Mouse (Mus musculus) kidney, postnatal 4 days (tissue): ENCODE data around the gene Mrm3.
"Not testable (repeated sequence)": the region's sequence is repeated elsewhere in the genome, so short reads cannot be mapped to it uniquely, and the experiment has no call there.

Source experiments
- DNase-seq, 2 experiments: peaks; one replicate each; pipeline ENCODE4 v3.0.0; 2021; ENCODE audit warnings: mixed read lengths in 2 of 2

The Mrm3 gene

DNA sequence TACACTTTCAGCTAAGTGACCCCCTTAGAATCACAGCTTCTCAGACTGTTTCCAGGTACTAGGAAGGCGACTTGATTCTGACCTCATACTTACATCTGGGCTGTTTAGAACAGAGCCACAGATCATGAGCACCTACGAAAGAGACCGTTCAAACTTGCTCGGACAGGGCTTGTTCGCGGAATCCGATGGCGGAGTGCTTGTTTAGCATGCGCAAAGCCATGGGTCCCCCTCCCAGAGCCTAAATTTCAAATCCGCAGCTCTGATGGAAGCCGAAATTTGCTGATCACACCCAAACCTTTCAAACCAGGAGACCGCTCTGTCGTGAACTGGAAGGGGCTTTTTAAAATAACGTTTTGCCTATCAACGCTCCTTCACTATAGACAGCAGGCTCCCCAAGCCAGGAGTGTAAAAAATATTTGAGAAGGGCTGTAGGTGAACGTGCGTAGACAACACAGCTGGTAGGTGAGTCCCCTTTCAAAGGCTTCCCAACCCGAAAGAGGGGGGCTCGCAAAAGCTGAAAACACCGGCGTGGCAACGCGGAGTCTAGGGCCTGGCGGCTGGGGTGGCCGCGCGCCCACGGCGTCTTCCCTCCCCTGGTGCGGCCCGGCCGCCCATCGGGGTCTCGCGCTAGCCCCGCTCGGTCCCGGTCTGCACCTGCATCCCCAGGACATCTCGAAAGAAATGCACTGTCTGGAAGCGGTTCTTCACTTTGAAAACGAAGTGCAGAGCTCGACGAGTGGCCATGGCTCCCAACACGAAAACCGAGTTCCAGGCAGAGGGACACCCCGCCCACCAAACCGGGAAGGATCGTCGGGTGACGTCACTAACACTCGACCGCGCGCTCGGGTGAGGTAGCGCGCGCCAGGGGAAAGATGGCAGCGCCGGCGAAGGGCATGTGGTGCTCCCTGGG, at the start of gene Mrm3, which contains the start of gene Glod4:
Gene Mrm3, plus strand, starts transcription at position 815 of the 910 bp plus-strand sequence.
Gene Glod4, minus strand, starts transcription at position 825 of the 910 bp plus-strand sequence.
- peak; percentile 96 for DNase-seq

DNA sequence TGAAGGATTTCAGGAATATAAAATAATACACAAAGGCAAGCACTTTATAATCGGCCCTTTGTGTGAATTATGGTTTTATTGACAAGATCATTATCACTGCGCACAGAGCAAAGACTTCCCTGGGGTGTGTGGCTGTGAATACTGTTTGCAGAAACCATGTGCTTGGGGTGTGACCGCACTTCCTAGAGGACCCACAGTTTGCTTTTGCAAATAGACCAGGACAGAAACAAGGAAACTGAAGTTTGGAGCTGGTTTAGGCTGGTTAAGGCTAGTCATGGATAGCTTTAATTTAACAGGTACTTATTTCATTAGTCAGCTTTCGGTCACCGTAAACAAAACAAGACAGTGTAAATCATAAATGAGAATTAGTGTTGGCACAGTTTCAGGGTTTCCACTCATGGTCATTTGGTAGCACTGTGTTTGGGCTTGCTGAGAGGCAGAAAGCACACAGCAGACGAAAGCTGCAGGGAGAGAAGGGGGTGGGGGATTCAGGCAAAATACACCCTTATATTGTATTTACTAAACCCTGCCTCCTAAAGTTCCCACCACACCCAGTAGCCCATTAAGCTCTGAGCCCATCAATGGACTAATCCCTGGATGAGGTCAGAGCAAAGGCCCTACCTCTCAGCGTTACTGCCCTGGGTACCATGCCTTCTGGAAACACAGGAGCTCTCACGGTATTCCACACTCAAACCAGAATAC, 47.1 kb upstream of the Mrm3 start:
- DNase-seq: no peak

DNA sequence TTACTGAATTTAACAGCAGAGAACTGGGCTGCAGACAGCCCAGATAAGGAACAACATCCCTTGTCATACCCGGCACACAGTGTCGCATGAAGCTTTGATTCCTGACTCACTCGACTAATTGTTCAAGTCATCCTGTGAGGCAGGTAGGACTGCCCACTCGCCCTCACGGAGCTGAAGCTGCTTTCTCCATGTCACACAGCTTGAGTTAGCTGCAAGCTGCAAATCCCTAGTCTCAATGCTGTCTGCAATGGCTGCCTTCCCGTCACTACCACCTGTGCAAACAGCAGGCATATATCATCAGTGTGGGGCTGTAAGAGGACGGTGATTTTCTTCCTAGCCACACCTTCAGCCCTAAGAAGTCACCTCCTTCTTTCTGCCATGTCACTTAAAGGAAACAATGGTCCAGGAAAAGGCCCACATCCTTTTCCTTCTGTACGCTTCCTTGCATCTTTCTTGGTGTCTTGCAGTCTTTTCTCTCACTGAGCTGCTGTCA, 46.5 kb upstream of the Mrm3 start:
- no peak for DNase-seq

DNA sequence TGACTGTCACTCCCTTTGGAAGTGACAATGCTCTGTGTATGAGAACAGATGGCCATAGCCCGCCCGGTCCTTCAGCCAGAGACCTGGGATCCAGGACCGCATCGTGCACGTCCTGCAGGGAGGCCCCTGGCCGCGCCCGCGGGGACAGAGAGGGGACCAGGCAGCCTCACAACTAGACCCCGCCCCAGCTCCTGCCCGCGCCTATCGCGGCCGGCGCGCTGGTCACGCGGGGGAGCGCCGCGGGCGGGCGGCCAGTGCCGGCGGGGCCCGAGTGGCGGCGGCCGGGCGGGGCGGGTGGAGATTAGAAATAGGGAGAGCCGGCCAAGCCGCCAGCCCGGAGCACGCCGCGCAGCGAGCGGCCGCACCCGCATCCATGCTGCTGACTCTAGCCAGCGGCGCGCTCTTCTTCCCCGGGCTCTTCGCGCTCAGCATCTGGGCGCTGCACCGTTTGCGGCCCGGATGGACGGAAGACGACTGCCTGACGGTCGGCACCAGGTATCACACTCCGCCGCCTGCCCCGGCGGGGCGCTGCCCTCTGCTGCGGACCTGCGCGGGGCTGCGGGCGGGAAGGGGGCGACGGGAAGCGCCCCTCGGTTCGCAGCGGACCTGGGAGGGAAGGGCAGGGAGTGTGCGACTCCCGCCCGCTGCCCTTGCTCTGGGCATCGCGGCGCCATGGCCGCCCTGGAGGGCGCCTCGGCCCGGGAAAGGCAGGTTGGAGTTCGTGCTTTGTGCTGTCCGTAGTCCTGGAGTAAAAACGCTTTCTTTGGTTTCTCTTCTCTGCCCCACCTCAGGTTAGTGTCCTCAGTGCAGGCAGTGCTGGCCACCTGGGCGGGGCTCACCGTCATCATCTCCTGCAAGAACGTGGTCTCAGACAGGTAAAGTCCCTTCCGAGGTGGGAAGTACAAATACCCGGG, 41.5 kb upstream of the Mrm3 start:
- peak; percentile 85 to 92 for DNase-seq

DNA sequence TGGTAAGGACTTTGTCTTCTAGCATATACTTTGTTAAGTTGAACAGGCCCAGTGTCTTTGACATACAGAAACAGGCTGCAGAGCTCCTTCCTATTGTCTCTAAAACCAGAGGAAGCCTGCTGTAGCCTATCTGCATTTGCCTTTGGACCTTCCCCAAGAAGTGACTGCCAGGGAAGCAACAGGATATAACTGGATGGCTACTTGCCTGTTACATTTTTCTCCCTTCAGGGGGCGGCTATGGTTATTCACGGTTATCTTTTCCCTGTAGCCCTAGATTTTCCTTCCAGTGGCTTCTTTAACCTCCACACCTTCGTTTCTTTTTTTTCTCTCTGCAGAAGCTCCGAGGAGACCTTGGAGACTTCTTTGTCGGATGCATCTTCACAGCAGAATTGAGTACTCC, 36.7 kb upstream of the Mrm3 start:
- no peak for DNase-seq

DNA sequence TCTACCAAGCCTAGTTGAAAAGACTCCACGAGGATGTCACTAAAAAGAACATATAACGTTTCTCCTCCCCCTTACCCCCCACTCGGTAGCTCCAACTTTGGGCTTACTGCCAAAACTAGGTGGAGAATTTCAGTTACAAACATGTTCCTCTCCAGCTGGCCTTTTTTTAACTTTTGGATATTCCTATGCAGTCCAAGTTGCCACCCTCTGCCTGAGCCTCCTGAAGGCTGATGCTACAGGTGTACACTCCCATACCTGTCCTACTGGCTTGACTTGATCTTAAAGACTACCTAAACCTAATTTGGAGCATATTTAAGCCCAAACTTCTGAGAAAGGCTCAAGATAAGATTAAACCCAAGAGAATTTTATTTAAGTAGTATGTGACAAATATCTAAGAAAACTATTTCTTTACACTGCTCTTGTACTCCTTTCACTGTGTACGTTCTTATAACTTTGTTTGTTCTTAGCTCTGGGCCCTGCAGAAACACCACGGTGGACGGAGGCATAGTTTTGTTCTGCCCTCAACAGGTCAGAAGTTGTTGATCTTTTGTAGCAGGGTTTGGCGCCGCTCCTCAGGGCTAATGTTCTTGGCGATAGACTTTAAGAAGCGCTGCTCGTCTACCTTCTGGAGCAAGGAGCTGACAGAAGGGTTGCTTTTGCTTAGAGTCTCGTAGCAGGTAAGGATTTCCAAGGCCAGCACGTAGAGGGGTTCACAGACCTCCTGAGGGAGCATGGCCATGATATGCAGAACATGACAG, 33.1 kb upstream of the Mrm3 start:
- no peak for DNase-seq

DNA sequence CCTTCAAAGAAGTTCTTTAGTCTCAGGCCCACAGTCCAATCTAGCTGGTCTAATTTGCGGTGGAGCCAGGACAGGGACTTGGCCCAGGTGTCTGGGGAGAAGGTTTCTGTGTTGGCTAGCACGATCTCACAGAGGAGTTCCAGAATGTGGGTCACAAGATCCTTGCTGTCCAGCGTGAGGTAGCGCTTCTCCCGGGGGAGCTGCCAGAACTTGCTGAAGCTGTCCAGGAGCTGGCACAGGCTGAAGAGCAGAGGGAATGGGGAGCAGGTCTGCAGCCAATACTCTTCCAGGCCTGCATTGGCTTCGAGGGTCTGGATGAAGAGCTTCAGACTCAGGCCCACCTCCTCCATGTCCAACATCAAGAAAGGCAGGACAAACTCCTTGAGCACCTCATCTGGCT, 31.9 kb upstream of the Mrm3 start:
- not testable (repeated sequence) for DNase-seq

DNA sequence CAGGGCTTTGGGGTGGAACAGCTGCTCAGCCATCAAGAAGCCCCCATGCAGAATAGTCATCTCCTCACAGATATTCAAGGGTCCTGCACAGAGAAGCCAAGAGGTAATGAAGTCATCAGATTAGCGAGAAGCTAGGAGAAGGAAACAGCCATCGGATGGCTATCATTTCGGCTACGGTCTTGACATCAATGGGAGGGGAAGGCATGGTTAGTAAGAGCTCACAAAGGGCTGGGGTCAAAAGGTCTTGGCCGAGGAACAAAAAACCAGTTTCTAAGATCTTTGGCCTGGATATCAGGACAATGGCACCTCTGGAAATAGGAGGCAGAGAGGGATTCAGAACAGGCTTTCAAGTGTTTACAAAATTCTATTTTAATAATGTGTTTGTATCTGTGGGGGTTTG, 29.7 kb upstream of the Mrm3 start:
- DNase-seq: no peak

DNA sequence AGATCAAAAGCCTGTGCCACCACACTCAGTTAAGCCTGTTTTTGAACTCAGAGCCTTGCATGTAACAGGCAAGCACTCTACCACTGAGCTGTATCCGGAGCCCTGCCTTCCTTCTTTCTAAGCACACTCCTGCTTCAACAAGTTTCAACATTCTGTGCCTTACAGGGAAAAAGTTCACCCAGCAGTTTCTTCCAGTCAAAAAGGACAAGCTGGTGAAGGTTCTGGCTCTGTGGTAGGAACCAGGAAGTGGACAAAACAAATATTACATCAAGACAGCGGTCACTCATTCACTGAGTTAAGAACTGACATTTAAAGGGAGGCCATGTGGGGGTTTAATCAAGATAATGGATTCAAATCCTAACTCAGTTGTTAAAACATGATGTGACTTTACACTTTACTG, 28.5 kb upstream of the Mrm3 start:
- no peak for DNase-seq

DNA sequence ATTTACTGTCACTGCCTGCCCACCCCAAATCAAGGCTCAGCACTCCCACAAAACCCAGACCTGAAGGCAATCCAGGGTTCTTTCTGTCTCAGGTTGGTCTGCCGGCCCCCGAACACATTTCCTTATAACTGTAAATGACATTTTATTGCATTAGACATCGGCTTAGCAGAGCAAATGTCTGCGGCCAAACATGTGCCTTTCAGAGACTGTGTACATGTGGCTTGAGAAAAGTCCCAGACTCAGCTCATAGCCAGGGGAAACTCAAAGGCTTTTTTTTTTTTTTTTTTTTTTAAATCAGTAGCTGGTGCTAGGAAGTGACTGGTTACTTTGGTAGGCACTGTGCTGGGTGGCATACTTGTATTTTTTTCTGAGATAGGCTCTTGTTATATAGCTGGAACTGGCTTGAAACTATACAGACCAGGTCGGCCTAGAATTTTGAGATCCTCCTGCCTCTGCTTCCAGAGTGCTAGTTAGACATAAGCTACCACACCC, 27.4 kb upstream of the Mrm3 start:
- no peak for DNase-seq

DNA sequence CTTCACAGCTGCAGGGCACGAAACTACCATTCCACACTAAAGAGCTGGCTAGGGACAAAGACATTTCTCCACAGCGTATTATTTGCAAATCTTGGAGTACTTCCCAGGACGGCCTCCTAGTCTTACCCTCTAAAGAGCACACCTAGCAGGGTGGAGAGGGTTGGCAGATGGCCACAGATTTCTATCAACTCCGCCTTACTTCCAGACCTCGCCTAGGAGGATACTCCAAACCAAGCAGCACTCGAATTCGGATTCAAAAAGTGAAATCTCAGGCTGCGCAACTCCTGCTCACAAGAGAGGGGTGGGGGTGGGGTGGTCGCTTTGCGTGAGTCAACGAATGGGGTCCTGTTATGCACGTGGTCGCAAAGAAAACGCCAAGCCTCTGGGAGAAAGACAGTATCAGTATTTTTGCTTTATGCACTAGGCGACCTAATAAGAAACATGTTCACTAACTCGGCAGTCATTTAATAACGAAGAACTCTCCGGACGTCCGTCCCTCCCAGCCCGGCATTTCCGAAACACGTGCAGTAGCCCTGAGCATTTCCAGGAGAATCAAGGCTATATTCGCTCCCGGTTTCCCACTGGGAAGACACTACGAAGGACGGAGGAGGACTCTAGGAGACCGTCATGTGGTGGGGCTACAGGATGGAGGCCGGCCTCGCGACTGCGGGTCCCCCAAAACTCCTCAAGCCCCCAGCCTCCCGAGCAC, 26.7 kb upstream of the Mrm3 start:
- DNase-seq: peak; percentile 61 to 71

DNA sequence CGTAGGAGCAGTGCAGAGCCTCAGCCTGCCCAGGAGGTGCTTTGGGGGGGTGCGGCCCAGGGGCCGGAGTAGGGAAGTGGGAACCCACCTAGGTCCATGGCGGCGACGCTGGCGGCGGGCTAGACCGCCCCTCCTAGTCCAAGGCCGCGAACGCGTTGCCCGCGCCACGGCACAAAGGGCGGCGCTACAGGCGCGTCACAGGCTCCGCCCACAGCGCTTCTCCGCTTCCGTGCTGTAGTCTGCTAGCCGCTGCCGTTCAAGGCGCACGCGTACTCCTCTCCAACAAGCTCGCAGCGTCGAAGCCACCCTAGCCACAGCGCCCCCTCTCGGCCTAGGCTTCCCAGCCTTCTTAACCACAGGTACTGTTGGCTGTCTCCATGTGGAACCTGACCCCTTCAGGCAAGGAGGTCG, 26.1 kb upstream of the Mrm3 start, which contains the start of the genes Dbil5 and Gemin4:
Gene Dbil5, plus strand, starts transcription at position 219 of the 411 bp plus-strand sequence.
Gene Gemin4, minus strand, starts transcription at position 275 of the 411 bp plus-strand sequence.
- peak; percentile 99 for DNase-seq

DNA sequence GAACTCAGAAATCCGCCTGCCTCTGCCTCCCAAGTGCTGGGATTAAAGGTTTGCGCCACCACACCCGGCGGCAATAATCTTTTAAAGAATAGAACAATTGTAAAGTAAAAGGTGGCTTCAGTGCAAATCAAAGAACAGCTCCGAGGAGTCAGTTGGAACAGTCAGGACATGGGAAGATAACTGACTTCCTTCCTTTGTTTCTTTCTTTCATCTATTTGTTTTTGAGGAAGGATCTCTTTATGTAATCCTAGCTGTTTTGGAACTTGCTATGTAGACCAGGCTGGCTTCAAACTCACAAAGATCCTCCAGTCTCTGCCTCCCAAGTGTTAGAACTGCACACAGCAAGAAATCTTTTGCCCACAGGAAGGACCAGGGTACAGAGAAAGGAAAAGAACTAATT, 18.9 kb upstream of the Mrm3 start:
- DNase-seq: no peak

DNA sequence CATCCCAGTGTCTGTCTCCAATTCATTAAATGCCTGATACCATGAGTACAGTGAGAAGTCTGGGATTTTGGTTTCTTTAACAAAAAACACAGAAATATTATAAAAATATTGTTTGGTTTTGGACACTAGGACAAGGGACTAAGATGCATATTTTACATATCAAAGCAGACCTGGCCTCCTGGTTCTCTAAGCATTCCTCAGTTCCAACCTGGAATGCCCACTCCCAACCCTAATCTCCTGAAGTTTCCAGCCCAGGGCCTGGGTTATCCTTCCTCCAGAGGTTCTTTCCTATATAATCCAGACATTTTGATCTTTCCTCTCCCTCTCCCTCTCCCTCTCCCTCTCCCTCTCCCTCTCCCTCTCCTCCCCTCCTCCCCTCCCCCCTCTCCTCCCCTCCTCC, 18.5 kb upstream of the Mrm3 start:
- no peak for DNase-seq

DNA sequence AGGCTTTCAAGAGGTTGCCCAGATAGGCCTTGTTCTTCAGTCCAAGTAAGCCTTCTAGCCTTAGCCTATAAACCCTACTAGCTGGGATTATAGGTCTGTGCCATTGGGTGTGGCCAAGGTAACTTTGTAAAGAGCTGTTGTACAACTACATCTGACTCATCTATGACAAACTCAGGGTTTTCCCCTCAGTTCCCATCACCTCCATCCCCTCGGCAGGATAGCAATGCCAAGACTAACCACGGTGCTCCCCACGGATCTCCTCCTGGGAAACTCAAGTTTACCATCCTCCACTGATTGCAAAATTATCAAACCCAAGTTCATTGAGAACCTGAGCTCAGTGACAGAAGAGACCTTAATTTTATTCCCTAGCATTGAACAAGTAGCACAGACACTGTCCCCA, 7.4 kb upstream of the Mrm3 start:
- DNase-seq: no peak

DNA sequence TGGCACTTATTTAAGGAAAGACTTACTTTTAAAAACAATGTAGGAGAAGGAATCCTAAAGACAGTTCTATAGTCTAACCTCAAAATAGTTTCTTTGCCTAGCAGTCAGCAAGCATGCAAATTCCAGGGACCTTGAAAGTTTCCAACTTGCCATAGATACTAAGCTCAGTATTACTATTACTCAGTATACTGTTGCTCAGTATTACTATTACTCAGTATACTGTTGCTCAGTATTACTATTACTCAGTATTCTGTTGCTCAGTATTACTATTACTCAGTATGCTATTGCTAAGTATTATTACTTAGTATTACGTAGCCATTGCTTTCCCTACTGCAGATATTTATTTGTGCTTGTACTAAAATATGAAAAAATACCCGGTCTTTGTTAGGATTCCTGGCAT, 3.8 kb upstream of the Mrm3 start:
- DNase-seq: no peak

DNA sequence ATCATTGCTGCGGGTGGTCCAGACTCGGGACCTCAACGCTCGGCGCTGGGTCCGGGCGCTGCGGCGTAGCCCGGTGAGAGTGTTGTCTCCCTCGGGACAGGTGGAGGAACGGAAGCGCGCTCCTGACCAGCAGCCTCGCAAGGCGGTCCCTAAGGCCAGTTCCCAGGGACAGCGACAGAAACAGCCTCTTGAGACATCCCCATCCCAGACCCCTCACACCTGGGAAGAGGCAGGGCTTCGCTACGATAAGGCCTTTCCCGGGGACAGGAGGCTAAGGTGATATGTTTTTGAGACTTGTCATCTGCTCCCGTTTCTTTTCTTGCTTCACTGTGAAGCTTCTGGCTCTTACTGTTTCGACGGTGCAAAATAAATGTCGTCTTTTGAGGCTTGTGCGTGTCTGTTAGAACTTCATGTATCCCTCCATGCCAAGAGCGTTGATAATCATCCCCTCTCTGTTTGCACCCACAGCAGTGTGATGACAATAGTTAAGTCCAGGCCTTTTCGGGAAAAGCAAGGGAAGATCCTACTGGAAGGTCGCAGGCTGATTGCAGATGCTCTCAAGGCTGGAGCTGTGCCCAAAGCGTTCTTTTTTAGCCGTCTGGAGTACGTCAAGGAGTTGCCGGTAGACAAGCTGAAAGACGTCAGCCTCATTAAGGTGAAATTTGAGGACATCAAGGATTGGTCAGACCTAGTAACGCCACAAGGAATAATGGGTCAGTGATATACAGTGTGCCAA, 464 bp downstream of the Mrm3 start:
- no peak for DNase-seq

DNA sequence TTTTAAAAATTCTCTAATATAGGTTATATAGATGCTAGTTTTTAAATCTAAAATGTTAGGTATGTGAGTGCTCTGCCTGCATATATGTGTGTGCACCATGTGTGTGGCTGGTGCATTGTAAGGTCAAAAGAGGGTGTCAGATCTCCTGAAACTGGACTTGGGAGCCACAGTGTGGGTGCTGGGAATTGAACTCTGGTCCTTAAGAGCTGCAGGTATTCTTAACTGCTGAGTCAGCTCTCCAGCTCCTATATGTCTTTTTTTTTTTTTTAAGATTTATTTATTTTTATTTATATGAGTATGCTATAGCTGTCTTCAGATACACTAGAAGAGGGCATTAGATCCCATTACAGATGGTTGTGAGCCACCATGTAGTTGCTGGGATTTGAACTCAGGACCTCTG, 2.9 kb downstream of the Mrm3 start:
- no peak for DNase-seq

DNA sequence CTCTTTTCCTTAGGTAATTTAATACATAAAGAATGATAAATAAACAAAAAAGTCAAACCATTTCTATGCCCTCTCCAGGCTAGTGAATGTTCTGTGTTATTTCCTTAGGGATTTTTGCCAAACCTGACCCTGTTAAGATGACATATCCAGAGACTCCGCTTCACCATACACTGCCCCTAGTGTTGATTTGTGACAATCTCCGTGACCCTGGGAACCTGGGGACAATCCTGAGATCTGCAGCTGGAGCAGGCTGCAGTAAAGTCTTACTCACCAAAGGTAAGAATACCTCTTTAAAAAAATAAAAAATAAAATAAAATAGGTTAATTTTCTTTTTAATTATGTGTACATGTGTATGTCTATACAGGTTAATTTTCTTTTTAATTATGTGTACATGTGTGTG, 3.7 kb downstream of the Mrm3 start:
- no peak for DNase-seq

DNA sequence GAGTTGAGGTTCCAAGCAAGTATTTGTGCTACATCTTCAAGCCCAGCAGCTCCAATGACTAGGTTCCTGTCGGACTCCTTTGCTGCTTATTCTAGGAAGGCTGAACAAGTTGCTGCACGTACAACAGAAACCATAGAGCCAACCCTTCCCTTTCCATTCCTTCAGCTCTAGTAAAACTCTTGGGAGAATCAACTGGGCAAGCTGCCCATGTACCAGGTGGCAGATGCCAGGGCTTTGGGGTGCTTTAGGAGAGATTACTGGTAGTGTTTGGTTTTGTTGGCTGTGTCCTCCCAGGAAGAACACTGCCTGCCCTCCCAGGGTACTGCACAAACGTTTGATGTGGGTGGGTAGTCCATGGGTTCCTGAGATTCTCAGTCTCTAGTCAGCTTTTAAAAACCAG, 8.5 kb downstream of the Mrm3 start:
- no peak for DNase-seq
